Mouse (Mus musculus): ENCODE results near the gene Trpc2. TPM values are rescaled to one million over a fixed set of nuclear protein-coding genes. Genes with fewer than 3 reads are reported as not detected.

Trpc2 gene
- polyA plus RNA-seq, 1 experiment from 2014 or later = not detected

- ATAC-seq (ENCODE audit: insufficient read depth) (no peak), DNase-seq (no peak)
- H3K4me3 ChIP-seq (ENCODE audit: low read depth, low read length) = no peak overlapping the region
- H3K4me1 ChIP-seq (ENCODE audit: insufficient read depth) = peaks cover 12% of the 10 kb centered on the region
- H3K9me3 ChIP-seq (ENCODE audit: low read depth, low read length) = no peaks in the 10 kb centered on the region
- no peak overlapping the region for H3K27ac ChIP-seq (ENCODE audit: low read depth)
- no peaks in the 10 kb centered on the region for H3K27me3 ChIP-seq (ENCODE audit: insufficient read depth, low read length)
- no peak for TF ChIP-seq CTCF (IDR thresholded peaks at IDR 0.05; ENCODE audit: low read depth)
- 43% methylated on average over 6 of the region's 6 CpGs for WGBS
- H3K4me2 ChIP-seq = no peak overlapping the region
- H3K36me3 ChIP-seq (ENCODE audit: insufficient read depth) = no peaks in the 10 kb centered on the region
- no peak overlapping the region for H3K9ac ChIP-seq
These were observed 19.8 kb downstream of the Trpc2 start for GRCm38 (mm10) chr7:102102696-102103095.

- 63% methylated on average over 2 of the region's 2 CpGs for WGBS
- no peak for ATAC-seq (ENCODE audit: insufficient read depth)
- Histone ChIP-seq H3K4me1 (ENCODE audit: insufficient read depth) (peaks cover 12% of the 10 kb centered on the region), H3K27ac (ENCODE audit: low read depth) (no peak overlapping the region), H3K4me3 (ENCODE audit: low read depth, low read length) (no peak overlapping the region), H3K9ac (no peak overlapping the region), H3K27me3 (ENCODE audit: insufficient read depth, low read length) (no peaks in the 10 kb centered on the region), H3K9me3 (ENCODE audit: low read depth, low read length) (no peaks in the 10 kb centered on the region), H3K36me3 (ENCODE audit: insufficient read depth) (no peaks in the 10 kb centered on the region), H3K4me2 (no peak overlapping the region)
- TF ChIP-seq CTCF (IDR thresholded peaks at IDR 0.05; ENCODE audit: low read depth) = no peak
- no peak for DNase-seq
These were observed 20.6 kb downstream of the Trpc2 start for GRCm38 (mm10) chr7:102103555-102103954.

GRCm38 (mm10) chr7:102104126-102104525 is 21.2 kb downstream of the Trpc2 start:
- Histone ChIP-seq H3K9ac (no peak overlapping the region), H3K4me3 (ENCODE audit: low read depth, low read length) (no peak overlapping the region), H3K27me3 (ENCODE audit: insufficient read depth, low read length) (no peaks in the 10 kb centered on the region), H3K4me1 (ENCODE audit: insufficient read depth) (peaks cover 12% of the 10 kb centered on the region), H3K36me3 (ENCODE audit: insufficient read depth) (no peaks in the 10 kb centered on the region), H3K4me2 (no peak overlapping the region), H3K27ac (ENCODE audit: low read depth) (no peak overlapping the region), H3K9me3 (ENCODE audit: low read depth, low read length) (no peaks in the 10 kb centered on the region)
- DNase-seq = peak; percentile 40
- 56% methylated on average over 5 of the region's 5 CpGs for WGBS
- TF ChIP-seq CTCF (IDR thresholded peaks at IDR 0.05; ENCODE audit: low read depth) = no peak
- ATAC-seq (ENCODE audit: insufficient read depth) = no peak

GRCm38 (mm10) chr7:102106700-102107141 is 23.8 kb downstream of the Trpc2 start:
- 0 out of 2 replicates have a peak, but pooled peaks have one; percentile 13 for TF ChIP-seq CTCF (IDR thresholded peaks at IDR 0.05; ENCODE audit: low read depth)
- peak; percentile 57 for DNase-seq
- Histone ChIP-seq H3K4me2 (peak overlapping the region; percentile 64), H3K9me3 (ENCODE audit: low read depth, low read length) (no peaks in the 10 kb centered on the region), H3K27me3 (ENCODE audit: insufficient read depth, low read length) (no peaks in the 10 kb centered on the region), H3K27ac (ENCODE audit: low read depth) (no peak overlapping the region), H3K4me1 (ENCODE audit: insufficient read depth) (peaks cover 4% of the 10 kb centered on the region; the same call in 1 of the 2 replicates), H3K9ac (peak overlapping the region; percentile 46), H3K4me3 (ENCODE audit: low read depth, low read length) (peak overlapping the region; percentile 27), H3K36me3 (ENCODE audit: insufficient read depth) (no peaks in the 10 kb centered on the region)
- peak; percentile 12; the same call in 1 of the 2 replicates for ATAC-seq (ENCODE audit: insufficient read depth)
- 9% methylated on average over 23 of the region's 23 CpGs for WGBS

- ATAC-seq (ENCODE audit: insufficient read depth) = no peak
- TF ChIP-seq CTCF (IDR thresholded peaks at IDR 0.05; ENCODE audit: low read depth) = no peak
- Histone ChIP-seq H3K4me1 (ENCODE audit: insufficient read depth) (peaks cover 4% of the 10 kb centered on the region; the same call in 1 of the 2 replicates), H3K27me3 (ENCODE audit: insufficient read depth, low read length) (no peaks in the 10 kb centered on the region), H3K9me3 (ENCODE audit: low read depth, low read length) (no peaks in the 10 kb centered on the region), H3K4me3 (ENCODE audit: low read depth, low read length) (no peak overlapping the region), H3K4me2 (no peak overlapping the region), H3K36me3 (ENCODE audit: insufficient read depth) (no peaks in the 10 kb centered on the region), H3K9ac (no peak overlapping the region), H3K27ac (ENCODE audit: low read depth) (no peak overlapping the region)
- no peak for DNase-seq
- WGBS = 92% methylated on average over 1 of the region's 1 CpGs
These were observed 25.3 kb downstream of the Trpc2 start for GRCm38 (mm10) chr7:102108206-102108605.

GRCm38 (mm10) chr7:102109171-102109570 is 26.3 kb downstream of the Trpc2 start, which contains the start of gene Art5:
Art5 (minus strand) TSS chr7:102109489.
- peaks cover 4% of the 10 kb centered on the region; the same call in 1 of the 2 replicates for H3K4me1 ChIP-seq (ENCODE audit: insufficient read depth)
- H3K4me3 ChIP-seq (ENCODE audit: low read depth, low read length) = no peak within 1 kb of the TSS
- H3K9ac ChIP-seq = no peak within 1 kb of the TSS
- TF ChIP-seq CTCF (IDR thresholded peaks at IDR 0.05; ENCODE audit: low read depth) = no peak
- H3K27me3 ChIP-seq (ENCODE audit: insufficient read depth, low read length) = no peaks in the 10 kb centered on the region
- no peak within 1 kb of the TSS for H3K4me2 ChIP-seq
- H3K36me3 ChIP-seq (ENCODE audit: insufficient read depth) = no peaks in the 10 kb centered on the region
- H3K27ac ChIP-seq (ENCODE audit: low read depth) = no peak within 1 kb of the TSS
- H3K9me3 ChIP-seq (ENCODE audit: low read depth, low read length) = no peaks in the 10 kb centered on the region
- ATAC-seq (ENCODE audit: insufficient read depth) (no peak), DNase-seq (no peak)
- 68% methylated on average over 7 of the region's 7 CpGs for WGBS

- Histone ChIP-seq H3K27ac (ENCODE audit: low read depth) (no peak overlapping the region), H3K4me2 (no peak overlapping the region), H3K9me3 (ENCODE audit: low read depth, low read length) (no peaks in the 10 kb centered on the region), H3K4me1 (ENCODE audit: insufficient read depth) (peaks cover 4% of the 10 kb centered on the region; the same call in 1 of the 2 replicates), H3K36me3 (ENCODE audit: insufficient read depth) (no peaks in the 10 kb centered on the region), H3K27me3 (ENCODE audit: insufficient read depth, low read length) (no peaks in the 10 kb centered on the region), H3K4me3 (ENCODE audit: low read depth, low read length) (no peak overlapping the region), H3K9ac (no peak overlapping the region)
- ATAC-seq (ENCODE audit: insufficient read depth) (no peak), DNase-seq (no peak)
- TF ChIP-seq CTCF (IDR thresholded peaks at IDR 0.05; ENCODE audit: low read depth) = no peak
- whole genome bisulfite sequencing = 79% methylated on average over 4 of the region's 4 CpGs
These were observed 26.8 kb downstream of the Trpc2 start for GRCm38 (mm10) chr7:102109746-102110145.
